Mouse (Mus musculus): ENCODE measurements at regions not wholly inside any gene's neighbourhood (a gene's known extent, or its start where the extent isn't known, plus 50 kb on each side); places are given as distances from the start of the nearest gene placed in this dataset.

DNA sequence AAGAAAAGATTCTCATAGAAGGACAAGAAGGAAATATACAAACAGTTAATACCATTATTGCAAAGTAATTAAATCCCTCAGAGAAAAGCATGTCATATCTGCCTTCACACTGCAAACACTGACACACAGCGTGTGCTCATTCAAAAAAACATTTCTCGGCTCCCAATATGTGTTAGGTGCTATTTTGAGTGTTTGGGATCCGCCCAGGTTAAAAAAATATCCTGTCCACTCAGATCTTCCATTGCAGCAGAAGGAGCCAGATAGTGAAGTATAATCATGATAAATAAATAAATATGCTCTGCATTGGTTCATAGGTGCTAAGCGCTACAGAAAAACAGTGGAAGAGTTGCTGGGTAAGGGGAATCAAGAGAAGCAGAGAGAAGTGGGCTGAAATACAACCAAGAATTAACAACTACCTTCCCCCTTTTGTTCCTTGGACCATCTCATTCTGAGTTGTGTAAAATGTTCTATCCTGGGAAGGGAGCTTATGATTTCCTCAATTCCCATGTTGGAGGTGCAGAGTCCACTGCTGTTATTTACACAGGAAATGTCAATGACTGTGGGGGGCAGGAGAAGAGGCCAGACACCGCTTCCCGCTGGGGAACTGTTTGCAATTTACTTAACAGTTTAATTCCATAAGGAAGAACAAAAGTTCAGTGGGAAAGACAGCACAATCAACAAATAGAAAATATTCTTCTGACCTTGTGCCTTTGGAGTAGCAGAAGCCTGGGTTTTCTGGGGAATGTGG is 139.9 kb downstream of the Tle1 start:
- DNase-seq (ENCODE audit: low spot score in 2 of 2) = no peak

DNA sequence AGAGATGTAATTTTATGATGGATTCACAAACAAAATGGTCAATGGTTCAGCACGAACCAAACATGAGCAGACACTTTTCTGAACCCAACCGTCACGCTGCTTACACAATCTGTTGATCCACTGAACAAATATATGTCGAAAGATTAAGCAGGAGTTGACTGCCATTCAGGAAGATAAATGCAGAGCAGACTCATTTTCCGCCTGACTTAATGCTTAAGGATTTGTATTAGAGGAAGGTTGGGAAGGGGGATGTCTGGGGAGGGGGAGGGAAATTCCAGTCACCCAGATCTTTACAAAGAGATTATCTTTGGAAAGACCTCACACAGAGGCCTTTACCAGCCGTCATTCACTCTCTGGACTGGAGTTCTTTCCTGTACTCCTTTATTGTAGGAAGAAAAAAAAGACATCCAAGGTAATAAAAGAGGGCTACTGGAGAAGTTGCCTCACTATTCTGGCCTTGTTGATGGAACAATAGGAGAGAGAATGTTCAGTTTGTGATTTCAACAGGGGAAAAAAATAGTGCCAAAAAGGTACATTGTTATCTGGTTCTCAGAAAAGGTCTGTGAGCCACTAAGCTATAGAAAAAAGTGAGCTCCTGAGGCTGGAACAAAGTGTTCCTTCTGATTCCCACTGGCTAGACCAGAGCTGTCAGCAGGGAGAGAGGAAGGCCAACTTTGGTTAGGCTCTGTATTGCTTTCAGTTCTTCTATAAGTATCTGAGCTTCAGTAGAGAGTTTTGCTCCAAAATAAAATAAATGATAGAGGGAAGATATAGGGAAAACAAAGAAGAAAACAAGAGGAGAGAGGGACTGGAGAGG is 150.9 kb downstream of the Tle1 start:
- DNase-seq (ENCODE audit: low spot score in 2 of 2) = no peak

DNA sequence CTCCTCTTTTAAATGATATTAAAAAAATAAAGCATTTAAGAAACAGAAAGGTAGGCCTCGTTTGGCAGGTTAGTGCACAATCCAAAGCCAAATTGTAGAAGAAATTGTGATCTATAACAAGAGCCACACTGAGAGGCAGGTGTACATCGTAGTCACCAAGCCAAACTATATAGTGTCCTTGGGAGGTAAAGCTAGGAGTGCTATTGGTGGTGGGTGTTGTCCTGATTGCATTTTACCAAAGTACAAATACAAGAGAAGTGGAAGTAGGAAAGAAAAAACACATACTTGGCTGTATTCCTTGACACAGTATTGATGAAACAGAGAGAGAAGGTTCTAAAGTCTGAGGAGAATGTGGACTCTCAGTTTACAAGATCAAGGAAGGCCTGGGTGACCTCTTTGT is 178.6 kb downstream of the Tle1 start:
- no peak for DNase-seq (ENCODE audit: low spot score in 2 of 2)

DNA sequence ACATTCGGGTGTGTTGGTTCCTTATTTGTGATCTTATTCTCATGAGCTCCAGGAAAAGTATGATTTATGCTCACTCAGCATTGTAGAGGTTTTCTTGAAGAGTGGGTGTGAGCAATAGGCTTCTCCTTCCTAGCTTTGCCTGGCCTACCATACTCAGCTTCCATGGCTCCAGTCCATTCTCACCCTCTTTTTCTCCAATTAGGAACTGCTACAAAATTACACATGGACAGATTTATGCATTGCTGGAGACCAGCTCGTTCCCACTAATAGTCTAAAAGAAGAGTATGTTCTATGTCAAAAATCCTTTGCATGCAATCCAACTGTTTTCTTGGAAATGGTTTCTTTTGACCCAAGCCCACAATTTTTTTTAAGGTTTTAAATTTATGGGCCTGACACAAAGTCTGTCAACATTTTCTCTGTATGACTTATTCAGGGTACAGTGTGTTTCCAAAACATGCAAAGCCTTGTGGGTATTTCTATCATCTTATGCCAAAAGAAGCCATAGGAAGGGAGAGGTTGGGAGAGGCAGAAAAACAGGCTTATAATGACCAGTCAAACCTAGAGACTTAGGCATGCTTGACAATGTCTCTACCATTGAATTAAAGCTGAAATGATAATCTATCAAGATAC is 186.4 kb downstream of the Tle1 start:
- DNase-seq (ENCODE audit: low spot score in 2 of 2) = no peak

DNA sequence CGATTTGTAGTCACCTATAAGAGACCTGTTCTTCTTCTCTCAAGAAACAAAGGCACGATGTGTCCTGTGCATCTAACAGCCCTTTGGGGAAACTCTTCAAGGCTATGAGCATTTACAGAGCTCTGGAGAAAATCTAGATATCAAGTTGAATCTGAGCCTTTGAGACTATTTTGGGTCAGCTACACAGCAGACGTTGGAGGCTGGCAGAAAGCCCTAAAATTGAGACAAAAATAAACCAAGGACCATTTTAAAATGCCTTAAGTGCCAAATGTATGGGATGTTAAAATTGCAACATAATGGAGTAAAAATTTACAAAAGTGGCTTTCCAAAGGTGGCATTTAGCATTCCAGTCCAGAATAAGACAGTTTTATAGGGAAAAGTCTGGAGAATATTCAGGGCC is 187.1 kb downstream of the Tle1 start:
- peak in 1 of 2 experiments; percentile 15 for DNase-seq (ENCODE audit: low spot score in 2 of 2)

DNA sequence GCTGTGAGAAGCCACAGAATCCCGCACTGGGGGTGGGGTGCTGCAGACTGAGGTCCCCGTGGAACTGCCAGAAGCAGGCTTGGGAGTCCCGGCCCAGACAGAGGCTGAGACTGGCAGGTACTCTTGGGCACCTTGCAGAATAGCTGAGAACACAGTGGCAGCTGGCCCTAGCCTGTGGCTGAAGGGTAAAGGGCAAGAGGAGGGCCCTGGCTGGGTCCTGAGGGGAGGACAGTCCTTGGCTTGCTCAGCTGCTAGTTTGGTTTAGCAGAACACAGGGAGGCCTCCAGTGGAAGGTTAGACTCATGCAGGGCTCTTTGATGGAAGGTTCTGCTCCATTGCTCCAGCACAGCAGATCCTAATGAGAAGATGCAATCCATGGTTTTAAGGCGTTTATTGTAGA is 190.4 kb downstream of the Tle1 start:
- DNase-seq (ENCODE audit: low spot score in 2 of 2) = no peak

DNA sequence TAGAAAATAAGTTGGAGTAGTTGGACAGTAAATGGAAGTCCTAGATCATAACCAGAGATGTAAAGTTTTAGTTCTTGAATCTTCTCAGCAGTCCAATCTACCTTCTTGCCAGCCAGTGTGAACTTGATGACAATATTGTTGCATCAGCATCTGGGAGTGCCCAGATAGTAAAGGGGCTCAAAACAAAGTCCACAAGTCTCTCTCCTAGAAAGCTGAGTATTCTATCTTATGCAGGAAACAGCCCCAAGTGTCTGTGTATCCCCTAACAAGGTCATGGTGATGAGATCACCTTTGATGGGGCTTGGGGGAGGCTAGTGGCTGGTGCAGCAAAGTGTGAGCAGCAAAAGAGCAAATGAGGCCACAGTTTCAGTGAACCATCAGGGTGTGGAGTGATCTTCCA is 194.8 kb downstream of the Tle1 start:
- no peak for DNase-seq (ENCODE audit: low spot score in 2 of 2)

DNA sequence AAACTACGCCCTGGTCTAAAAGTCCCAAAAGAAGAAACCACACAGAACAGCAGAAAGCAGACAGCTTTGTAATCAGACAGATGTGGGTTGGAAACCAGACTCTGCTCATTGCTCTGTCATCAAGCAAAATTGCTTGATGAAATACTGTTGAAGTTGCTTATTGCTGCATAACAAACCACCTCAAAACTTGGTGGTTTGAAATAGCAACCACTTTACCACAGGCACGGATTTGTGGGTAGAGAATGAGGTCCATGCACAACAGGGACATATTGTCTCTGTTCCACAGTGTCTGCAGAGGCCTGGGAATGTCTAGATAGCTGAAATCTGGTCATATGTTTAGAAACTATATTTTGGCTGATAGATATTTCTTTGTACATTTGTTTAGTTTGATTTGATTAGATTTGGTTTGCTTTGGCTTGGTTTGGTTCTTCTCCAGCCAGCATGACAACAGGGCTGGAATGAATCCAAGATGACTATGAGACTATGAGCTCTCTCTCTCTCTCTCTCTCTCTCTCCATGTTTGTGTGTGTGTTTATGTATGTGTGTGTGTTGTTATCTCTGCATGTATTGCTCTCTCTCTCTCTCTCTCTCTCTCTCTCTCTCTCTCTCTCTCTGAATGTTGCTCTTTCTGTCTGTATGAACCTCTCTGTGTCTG is 199.4 kb downstream of the Tle1 start:
- DNase-seq (ENCODE audit: low spot score in 2 of 2) = no peak

DNA sequence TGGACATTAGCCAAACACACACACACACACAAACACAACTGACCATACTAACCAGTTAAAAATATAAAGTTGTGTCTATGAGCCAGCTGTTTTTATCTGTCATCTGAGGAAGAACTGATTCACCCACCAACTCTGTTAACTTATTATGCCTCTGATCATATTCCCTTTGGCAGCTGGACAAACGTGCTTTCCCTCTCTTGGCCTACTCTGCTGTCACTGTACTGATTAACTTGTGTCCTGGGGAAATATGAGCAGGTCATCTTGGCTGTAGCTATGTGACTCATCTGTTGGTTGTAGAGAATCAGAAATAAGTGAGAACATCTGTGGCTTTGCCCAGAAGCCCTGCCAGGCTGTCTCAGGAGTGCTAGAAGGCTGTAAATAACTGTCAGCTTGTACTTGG is 210.9 kb upstream of the Gm11232 start:
- no peak for DNase-seq (ENCODE audit: low spot score in 2 of 2)

DNA sequence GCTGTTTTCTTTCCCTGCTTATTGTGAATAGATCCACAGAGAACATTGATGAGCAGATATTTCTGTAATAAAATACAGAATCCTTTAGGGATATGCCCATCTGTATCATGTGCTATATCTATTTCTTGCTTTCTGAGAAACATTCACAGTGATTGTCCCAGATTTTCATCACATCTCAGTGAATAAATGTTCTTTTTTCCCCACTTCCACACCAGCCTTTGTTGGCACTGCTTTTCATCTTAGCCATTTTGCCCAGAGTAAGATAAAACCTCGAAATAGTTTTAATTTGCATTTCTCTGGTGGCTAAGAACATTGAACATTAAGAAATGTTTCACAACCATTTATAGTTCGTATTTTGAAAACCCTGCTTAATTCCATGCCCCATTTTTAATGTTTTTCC is 195.7 kb upstream of the Gm11232 start:
- DNase-seq (ENCODE audit: low spot score in 2 of 2) = no peak

DNA sequence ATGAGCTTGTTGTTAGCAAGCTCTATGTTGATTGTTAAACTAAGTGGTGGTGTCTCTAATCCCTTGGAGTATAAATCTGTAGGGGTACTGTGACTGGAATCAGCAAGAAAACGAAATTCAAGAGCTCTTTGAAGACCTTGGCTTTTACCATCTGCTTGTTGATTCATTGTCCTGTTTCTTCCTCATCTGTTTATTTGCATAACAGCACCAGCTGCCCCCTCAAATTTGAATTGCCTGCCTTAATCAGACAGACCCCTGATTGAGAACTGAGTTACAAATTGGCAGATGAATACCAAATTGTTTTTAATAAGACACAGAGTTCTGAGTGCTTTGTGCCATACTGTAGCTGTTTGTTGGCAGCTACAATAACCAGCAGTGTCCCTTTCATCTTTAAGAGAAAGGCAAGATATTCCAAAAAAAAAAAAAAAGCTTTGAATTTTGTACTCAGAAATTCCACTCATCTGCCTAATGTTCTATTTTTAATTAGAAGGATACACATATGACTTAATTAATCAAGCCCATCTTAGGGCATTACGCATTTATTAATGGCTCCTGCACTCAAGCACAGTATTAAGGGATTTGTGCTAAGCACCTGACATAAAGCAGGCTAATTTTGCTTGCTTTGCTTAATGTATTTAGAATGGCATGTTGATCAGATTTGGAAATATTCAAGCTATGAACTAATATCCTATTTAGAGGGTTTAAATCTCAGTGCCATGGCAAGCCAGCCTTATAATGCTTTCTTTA is 175.6 kb upstream of the Gm11232 start:
- DNase-seq (ENCODE audit: low spot score in 2 of 2) = no peak

DNA sequence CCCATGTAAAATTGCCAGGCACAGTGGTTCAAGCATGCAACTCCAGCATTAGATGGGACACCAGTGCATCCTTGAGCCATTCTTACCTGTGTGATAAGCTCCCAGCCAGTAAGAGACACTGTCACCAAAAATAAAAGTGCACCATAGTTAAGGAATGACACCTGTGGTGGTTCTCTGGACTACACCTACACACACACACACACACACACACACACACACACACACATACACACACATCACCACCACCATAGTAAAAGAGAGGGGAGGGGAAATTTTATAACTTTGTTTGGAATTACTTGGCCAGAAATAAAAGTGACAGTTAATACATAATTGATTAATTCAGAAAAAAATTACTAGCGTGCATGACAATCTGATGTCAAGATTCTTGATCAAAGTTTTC is 175.1 kb upstream of the Gm11232 start:
- no peak for DNase-seq (ENCODE audit: low spot score in 2 of 2)

DNA sequence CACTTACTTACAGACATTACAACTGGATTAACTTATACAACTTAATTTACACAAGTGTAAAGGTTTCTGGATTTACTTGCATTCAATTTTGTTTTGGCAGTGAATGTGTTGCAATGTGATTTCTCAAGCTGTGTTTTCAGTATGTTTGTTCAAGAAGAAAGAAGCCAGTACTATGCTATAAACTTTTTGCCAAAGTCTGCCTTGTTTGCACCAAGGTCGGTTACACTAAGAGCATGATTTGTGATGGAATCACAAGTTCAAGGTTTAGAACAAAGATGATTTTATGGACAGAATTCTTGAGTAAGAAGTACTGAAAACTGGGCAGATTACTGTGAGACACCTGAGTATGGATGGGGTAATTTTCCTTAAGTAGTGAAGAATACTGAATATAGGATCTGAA is 153.8 kb upstream of the Gm11232 start:
- DNase-seq (ENCODE audit: low spot score in 2 of 2) = no peak

DNA sequence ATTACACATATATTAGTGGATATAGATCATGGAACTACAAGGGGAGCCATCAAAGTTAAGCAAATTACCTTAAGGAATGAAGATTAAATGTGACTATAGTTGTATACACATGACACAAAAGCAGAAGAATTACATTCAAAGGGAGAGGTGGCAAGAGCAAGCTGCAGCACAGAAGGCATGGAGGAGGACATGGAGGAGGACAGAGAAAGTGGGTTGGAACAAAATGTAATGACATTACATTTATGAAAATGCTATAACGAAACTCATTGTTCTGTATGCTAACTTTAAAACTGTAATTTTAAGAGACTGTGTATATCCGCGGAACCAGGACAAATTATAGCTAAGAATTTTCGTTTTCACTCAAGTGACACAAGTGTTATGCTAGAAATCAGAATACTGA is 117.9 kb upstream of the Gm11232 start:
- peak in 1 of 2 experiments; percentile 43 for DNase-seq (ENCODE audit: low spot score in 2 of 2)

DNA sequence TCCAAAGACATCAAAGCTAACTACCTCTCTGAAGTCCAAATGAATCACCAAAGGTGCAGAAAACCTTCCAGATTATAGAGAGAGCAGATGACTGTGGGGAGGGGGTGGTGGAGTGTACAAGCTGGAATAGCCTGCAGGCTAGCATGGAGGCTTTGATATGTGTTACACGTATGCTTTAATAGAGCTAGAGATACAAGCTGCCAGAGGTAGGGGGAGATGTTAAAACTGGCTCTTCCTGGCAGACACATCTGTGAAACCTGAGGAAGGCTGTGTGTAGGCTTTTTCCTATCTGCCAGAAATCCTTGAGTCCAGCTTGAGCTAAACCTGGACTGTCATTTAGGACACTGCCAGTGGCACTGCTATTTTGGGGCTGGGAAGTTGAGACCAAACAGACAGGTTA is 109.2 kb upstream of the Gm11232 start:
- DNase-seq (ENCODE audit: low spot score in 2 of 2) = no peak

DNA sequence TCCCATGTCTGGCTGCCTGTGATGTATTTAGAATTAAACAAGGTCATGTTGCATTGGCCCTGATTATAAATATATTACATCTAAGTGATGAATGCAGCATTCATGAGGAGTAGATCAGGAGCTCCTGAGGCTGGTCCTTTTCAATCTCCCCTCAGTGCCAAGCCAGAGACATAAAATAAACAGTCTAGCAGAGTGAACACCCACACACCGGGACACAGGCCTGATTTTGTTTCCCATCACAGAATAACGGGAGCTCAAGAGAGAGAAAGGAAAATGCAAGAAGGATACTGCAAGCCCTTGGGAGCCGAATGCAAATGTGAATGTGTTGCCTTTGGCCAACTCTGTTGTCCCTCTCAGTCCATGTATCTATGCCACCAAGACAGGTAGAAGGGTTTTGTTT is 84.1 kb upstream of the Gm11232 start:
- peak in 1 of 2 experiments; percentile 25 for DNase-seq (ENCODE audit: low spot score in 2 of 2)

DNA sequence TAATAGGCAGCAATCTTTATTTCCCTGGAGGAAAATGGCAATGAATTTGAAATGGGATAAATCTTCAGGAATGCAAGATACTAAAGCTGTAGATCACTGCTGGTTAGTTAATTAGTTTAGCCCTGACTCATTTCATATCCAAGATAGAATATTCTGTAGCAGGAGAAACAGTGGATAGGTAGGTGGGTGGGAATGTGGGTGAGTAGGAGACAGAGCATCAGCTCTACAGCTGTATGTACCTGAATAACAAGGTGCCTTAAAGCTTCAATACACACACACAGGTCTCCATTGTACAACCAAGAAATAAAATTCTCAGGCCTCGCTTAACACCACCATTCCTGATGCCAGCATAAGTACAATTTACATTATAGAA is 83.0 kb upstream of the Gm11232 start:
- DNase-seq (ENCODE audit: low spot score in 2 of 2) = no peak

DNA sequence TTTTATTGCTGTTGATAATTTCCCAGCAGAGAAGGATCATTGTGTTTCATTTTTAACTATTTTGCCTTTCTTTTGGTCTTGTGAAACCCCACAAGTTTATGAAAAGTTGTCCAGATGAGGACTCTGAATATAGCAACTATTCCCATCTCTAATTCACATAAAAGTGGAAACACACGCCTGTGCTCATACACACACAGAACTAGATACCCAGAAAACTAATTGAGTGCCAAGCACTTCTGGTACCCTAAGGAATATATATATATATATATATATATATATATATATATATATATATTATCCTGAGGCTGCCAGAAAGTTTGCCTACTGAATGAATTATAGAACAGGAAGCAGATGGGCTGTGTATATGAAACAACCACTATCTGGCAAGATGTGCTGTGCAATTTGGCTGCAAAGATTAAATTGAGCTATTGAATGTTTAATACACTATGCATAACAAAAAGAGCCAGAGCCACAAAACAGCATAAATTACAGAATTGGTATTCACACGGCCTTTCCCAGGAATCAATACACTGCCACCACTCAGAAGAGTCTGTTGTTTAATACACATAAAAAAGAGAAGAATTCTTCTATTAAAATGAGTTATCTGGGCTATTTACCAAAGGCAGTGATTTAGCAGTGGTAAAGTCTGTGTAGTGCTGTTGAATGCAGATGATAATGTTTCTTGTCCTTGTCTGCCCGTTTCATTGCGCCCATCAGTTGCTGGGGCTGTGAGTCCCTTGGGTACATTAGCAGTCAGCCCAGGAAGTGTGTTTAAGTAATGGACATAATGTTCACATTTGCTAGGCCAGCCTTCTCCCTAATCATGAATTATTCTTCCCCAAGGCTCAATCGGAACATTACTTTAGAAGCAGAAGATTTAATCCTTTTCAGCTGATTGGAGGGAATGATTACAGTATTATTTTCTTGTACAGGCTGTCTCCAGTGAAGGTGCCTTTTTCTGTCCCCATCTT is 82.3 kb upstream of the Gm11232 start:
- DNase-seq (ENCODE audit: low spot score in 2 of 2) = peak in 1 of 2 experiments; percentile 14

DNA sequence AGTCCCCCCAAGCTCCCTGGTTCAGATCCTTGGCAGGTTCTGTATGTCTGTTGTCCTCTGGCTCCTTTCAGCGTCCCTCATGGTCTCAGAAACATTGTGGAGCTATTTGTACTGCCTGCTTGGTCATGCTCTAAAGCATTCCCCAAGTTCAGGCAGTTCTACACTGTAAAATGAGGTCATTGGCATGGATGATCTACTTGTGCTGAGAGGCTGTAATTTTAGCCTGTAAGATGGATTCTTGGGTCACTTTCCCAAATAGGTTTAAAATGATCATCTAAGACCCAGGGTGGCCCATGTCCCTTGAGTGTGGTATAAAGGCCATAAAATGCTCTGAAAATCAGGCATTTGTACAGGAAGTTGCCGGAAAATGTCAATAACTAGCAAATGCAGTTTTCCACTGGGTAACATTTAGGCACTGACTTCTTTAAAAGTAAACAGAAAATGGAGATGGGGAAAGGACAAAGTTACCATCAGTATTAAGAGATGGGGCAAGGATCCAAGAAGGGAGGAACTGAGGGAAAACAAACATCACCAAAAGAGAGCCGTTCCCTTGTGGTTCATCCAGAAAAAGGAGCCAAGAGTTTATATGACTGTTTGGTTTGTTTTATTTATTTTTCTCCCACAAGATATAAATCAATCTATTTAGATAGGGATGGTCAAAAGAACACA is 81.5 kb upstream of the Gm11232 start:
- no peak for DNase-seq (ENCODE audit: low spot score in 2 of 2)

DNA sequence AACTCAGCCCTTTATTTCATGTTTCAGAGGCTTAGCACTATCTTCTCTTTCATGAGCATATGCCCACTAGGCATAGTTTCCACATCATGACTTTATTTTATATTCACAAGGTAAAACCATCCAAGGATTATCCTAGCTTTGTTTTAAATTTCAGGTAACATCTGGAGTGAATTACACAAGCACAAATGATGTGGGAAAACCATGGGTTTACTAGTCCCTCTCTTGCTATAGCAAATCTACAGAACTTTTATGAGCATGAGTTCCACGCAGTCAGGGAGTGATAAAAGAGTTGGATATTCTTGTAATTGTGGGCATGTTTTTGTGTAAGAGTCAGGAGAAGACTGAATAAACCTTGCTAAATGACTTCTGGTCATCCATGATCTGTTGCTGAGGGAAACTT is 78.0 kb upstream of the Gm11232 start:
- DNase-seq (ENCODE audit: low spot score in 2 of 2) = no peak
